Mouse (Mus musculus): ENCODE measurements around the gene Gm30191. TPM values are rescaled to one million over a fixed set of nuclear protein-coding genes. Genes with fewer than 3 reads are reported as not detected.

The Gm30191 gene
- polyA plus RNA-seq, 1 experiment from 2014 or later = not detected

DNA sequence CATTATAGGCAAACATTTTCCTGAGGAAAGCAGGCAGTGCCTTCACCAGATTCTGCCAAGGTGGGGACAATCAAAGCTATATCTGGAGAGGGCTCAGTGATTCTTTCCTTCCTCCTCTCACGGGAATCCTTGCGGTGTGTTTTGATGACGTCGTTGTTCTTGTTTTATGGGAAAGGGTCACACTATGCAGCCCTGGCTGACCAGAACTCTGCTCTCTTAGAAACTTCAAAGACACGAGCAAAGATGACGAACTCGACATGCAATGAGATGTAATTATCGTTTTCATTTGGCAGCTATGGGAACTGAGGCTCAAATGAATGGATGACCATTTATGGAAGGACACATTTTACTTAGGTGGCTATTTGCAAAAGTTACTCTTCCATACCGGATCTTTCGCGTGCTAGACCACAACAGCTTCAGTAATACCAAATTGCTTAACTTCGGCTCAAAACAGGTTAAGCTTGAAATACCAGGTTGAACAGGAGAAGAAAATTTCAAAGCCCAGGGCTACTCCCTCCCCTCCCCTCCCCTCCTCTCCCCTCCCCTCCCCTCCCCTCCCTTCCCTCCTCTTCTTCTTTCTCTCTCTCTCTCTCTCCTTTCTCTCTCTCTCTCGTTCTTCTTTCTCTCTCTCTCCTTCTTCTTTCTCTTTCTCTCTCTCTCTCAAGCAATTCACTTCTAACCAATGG, 26.1 kb downstream of the Gm30191 start:
- no peaks in the 10 kb centered on the region for H3K4me1 ChIP-seq (replicated peaks)
- H3K9ac ChIP-seq (replicated peaks) = no peak overlapping the region
- no peaks in the 10 kb centered on the region for H3K27me3 ChIP-seq
- WGBS = 37% methylated on average over 13 of the region's 13 CpGs
- H3K36me3 ChIP-seq = peaks cover 14% of the 10 kb centered on the region
- no peak overlapping the region for H3K27ac ChIP-seq
- H3K4me2 ChIP-seq (replicated peaks) = no peak overlapping the region
- H3K9me3 ChIP-seq = no peaks in the 10 kb centered on the region
- ATAC-seq = no peak
- H3K4me3 ChIP-seq (replicated peaks) = no peak overlapping the region

DNA sequence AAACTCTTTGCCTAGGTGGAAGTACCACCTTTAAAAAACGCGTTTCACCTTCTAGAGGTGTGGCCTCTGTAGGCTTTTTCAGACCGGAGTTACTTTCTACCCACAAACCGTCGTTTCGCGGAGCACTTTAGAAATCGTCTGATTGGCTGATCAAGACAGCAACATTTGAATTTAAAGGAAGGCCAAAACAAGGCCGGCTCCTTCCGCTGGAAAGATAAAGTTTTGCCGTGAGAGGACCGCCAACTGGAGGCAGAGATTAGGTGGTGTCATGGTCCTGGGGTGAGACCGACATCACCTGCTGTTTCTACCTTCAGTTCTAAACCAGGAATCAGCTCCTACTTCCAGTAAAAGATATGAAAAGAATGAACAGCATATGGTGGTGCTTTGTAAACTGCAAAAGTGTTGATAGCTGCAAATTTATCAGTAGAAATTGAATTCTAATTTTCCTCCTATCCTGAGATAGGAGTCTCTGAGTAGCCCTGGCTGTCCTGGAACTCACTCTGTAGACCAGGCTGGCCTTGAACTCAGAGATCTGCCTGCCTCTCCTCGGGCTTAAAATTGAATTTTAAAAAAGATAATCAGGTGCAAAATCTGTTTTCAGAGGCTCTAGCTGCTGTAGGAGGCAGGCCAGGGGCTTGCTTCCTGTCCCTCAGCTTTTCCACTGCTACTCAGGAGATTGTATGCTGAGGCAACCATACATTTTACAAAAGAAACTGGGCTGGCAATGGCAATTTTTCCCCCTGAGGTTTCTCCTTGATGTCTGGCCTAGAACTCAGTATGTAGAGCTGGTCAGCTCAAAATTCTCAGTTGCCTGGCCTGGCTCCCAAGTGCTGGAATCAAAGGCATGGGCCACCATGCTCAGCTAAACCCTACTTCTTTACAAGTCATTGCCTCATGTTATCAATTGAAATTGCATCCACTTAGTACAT, 26.9 kb downstream of the Gm30191 start:
- no peak overlapping the region for H3K4me2 ChIP-seq (replicated peaks)
- ATAC-seq = no peak
- WGBS = 7% methylated on average over 14 of the region's 14 CpGs

DNA sequence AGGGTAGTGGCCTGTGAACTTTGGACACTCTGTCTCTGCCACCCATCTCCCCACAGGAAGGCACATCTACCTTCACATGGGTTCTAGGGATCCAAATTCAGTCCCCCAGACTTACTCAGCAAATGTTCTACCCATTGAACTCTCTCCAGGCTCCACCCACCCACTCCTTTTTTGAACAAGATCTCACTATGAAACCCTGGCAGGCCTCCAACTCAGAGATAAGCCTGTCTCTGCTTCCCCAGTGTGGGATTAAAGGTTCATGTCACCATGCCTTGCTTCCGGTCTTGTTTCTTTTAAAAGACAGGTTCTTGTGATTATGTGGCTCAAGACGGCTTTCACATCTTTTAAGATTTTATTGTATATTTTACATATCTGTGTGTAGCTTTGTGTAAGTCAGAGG, 38.2 kb downstream of the Gm30191 start:
- H3K36me3 ChIP-seq = peaks cover 38% of the 10 kb centered on the region
- no peak for ATAC-seq
- H3K27me3 ChIP-seq = no peaks in the 10 kb centered on the region
- no peak overlapping the region for H3K27ac ChIP-seq
- no peak overlapping the region for H3K9ac ChIP-seq (replicated peaks)
- no peak overlapping the region for H3K4me3 ChIP-seq (replicated peaks)
- no peak overlapping the region for H3K4me2 ChIP-seq (replicated peaks)
- H3K9me3 ChIP-seq = no peaks in the 10 kb centered on the region
- peaks cover 28% of the 10 kb centered on the region for H3K4me1 ChIP-seq (replicated peaks)
- WGBS = 93% methylated on average over 2 of the region's 2 CpGs

More for the DNA sequence above, 26.9 kb downstream of the Gm30191 start:
- Histone ChIP-seq H3K27ac (no peak overlapping the region), H3K4me3 (replicated peaks) (no peak overlapping the region), H3K36me3 (peaks cover 21% of the 10 kb centered on the region), H3K9me3 (no peaks in the 10 kb centered on the region), H3K9ac (replicated peaks) (no peak overlapping the region), H3K27me3 (no peaks in the 10 kb centered on the region), H3K4me1 (replicated peaks) (no peaks in the 10 kb centered on the region)

DNA sequence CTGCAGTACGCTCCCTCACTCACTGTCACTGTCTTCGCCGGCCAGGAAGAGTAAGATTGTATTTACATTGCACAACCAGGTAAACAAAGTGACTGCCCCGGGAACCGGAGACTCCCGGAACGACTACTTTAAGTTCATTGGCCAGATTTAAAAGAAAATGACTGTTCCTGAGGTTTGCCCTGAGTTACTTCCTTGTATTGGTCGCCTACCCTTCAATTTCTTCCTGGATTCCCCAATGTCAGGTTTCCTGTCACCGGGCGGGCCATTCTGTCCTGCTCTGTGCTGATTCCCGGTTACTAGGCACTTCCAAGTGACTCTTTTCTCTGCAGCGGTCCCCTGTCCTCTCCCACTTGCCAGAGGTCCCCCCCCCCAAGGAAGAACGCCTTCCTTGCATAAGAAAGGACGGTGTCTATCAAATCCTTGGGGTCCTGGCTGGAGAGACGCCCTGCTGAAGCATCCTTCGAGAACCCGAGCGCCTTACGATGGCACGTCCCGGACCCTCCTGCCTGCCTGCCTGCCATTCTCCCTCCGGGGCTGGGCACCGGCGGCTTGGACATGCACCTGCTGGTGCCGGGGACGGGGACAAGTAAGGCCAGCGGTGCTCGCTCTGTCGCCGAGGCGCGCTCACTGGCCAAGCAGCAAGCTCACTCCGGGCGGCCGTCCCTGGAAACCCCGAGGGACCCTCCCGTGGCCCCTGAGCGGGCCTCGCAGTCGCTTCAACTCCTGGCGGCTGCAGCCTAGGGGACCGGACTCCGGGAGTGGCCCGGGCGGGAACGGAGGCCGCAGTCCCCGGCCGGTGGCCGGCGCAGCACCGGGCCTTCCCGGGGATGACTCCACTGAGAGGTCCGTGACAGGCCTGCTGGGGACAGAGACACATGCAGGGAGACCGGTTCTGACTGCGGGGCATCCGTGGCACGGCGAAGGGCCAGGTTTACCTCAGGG, 39.8 kb downstream of the Gm30191 start:
- peaks cover 25% of the 10 kb centered on the region for H3K36me3 ChIP-seq
- H3K27ac ChIP-seq = peak overlapping the region; percentile 100
- H3K9ac ChIP-seq (replicated peaks) = peak overlapping the region; percentile 100
- H3K4me3 ChIP-seq (replicated peaks) = peak overlapping the region; percentile 93
- H3K4me2 ChIP-seq (replicated peaks) = peak overlapping the region; percentile 96
- H3K4me1 ChIP-seq (replicated peaks) = peaks cover 28% of the 10 kb centered on the region
- 4% methylated on average over 54 of the region's 59 CpGs for WGBS
- no peaks in the 10 kb centered on the region for H3K9me3 ChIP-seq
- ATAC-seq = no peak; the same call in 1 of the 2 replicates
- no peaks in the 10 kb centered on the region for H3K27me3 ChIP-seq

DNA sequence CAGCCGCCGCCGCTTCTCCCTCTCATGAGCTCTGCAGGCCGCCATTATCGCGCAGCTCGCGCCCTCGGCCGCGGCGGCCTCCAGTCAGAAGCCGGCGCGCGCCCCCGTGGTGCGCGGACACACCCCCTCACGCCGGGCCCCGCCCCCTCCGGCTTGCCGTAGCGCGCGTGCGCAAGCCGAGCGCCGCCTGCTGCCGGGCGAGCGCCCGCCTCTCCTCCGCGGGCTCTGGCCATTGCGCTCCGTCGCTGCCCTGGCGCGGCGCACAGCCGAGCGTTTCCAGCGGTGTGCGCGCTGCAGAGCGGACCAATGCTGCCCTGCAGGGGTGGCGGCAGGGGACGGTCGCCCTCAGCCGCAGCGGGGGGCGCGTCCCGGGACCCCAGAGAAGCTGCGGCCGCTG, 40.4 kb downstream of the Gm30191 start:
- peak overlapping the region; percentile 100 for H3K27ac ChIP-seq
- peaks cover 28% of the 10 kb centered on the region for H3K4me1 ChIP-seq (replicated peaks)
- peak overlapping the region; percentile 100 for H3K9ac ChIP-seq (replicated peaks)
- H3K9me3 ChIP-seq = no peaks in the 10 kb centered on the region
- ATAC-seq = peak; percentile 97
- peak overlapping the region; percentile 96 for H3K4me2 ChIP-seq (replicated peaks)
- WGBS = under 1% methylated on average over 57 of the region's 59 CpGs
- H3K27me3 ChIP-seq = no peaks in the 10 kb centered on the region
- H3K36me3 ChIP-seq = peaks cover 20% of the 10 kb centered on the region
- H3K4me3 ChIP-seq (replicated peaks) = peak overlapping the region; percentile 93

DNA sequence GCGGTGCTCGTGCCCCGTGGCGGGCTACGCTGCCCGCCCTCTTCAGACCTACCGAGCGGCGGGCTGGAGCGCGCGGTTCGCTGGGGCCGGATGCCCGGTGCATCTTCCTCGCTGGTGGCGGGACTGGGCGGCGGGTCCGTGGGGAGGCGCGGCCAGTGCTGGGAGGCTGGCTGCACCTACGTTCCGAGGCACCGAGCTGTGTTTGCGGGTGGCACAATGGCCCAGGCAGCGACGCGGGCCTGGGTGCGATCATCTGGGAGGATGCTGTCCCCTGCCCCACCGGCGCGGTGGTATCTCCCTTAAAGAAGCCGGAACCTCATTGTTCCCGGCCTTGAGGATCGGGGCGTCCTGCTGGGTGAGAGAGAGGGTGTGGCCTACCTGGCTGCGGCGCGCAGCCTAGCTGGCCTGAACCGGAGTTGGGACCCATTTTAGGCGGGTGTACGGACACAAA, 40.9 kb downstream of the Gm30191 start, which contains the start of gene Pdik1l:
Gene Pdik1l (minus strand): TSS at position 321 of the 451 bp plus-strand sequence.
- peak; percentile 84 for ATAC-seq
- WGBS = under 1% methylated on average over 39 of the region's 43 CpGs
- peaks cover 3% of the 10 kb centered on the region; the same call in 1 of the 2 replicates for H3K27me3 ChIP-seq
- peaks cover 18% of the 10 kb centered on the region for H3K36me3 ChIP-seq
- peak within 1 kb of the TSS; percentile 96 for H3K4me2 ChIP-seq (replicated peaks)
- H3K27ac ChIP-seq = peak within 1 kb of the TSS; percentile 100
- peak within 1 kb of the TSS; percentile 100 for H3K9ac ChIP-seq (replicated peaks)
- H3K4me1 ChIP-seq (replicated peaks) = peaks cover 28% of the 10 kb centered on the region
- no peaks in the 10 kb centered on the region for H3K9me3 ChIP-seq
- H3K4me3 ChIP-seq (replicated peaks) = peak within 1 kb of the TSS; percentile 93

DNA sequence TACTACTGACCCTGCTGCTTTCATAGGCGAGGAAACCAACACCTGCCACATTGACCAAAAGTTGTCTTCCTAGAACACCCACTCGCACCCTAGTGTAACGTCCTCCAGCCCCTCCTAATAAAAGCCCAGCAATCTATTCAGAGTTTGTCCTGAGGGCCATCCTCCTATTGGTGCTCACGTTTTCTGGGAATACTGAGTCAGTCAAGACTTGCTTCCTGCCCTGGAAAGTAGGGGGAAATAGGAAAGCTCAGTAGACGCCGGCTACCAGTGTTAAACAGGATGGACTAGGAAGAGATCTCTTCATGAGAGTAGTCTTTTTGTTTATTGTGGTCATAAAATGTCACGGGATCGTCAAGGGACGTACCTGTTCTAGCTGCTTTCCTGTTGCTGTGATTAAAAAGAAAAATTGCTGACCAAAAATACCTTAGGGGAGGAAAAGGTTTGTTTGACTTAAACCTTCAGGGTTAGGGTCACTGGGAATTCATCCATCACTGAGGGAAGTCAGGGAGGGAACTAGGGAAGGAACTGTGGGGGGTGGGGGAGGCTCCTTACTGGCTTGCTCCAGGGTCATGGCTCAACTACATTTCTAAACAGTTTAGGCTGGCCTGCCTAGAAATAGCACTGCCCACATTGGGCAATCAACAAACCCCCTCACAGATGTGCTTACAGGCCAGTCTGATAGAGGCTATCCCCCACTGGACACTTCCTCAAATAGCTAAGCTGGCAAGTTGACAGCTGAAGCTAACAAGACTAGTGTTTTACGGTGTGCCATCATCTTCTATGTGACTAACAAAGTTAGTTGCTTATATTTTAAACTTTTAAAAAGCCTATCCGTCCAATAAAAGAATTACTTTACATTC, 41.9 kb downstream of the Gm30191 start:
- H3K4me1 ChIP-seq (replicated peaks) = peaks cover 28% of the 10 kb centered on the region
- H3K36me3 ChIP-seq = peaks cover 8% of the 10 kb centered on the region
- ATAC-seq = no peak
- H3K9ac ChIP-seq (replicated peaks) = peak overlapping the region; percentile 100
- WGBS = 51% methylated on average over 11 of the region's 11 CpGs
- peak overlapping the region; percentile 72 for H3K4me2 ChIP-seq (replicated peaks)
- H3K9me3 ChIP-seq = no peaks in the 10 kb centered on the region
- H3K4me3 ChIP-seq (replicated peaks) = peak overlapping the region; percentile 93
- H3K27ac ChIP-seq = peak overlapping the region; percentile 100
- peaks cover 8% of the 10 kb centered on the region for H3K27me3 ChIP-seq

DNA sequence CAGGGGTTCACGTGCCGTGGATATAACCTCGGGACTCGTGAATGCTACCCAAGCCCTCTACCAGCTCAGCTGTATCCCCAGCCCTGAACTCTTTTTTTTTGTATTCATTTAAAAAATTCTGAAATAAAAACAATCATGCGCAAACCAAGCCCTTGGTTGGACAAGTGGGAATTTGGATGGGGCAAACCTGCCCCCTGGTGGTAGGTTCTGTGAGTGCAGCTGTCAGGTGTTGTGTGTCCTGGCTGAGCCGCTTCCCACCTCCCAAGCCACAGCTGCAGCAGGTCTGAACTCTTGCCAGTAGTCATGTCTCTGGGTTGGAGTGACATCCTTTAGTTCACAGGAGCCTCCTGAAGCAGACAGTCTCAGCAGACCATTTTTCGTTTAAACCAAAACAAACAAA, 45.3 kb downstream of the Gm30191 start:
- no peak overlapping the region for H3K9ac ChIP-seq (replicated peaks)
- no peak overlapping the region for H3K4me2 ChIP-seq (replicated peaks)
- H3K36me3 ChIP-seq = no peaks in the 10 kb centered on the region
- WGBS = 21% methylated on average over 7 of the region's 7 CpGs
- ATAC-seq = no peak
- no peak overlapping the region for H3K4me3 ChIP-seq (replicated peaks)
- no peaks in the 10 kb centered on the region for H3K9me3 ChIP-seq
- no peak overlapping the region for H3K27ac ChIP-seq
- peaks cover 13% of the 10 kb centered on the region for H3K27me3 ChIP-seq
- peaks cover 11% of the 10 kb centered on the region for H3K4me1 ChIP-seq (replicated peaks)

DNA sequence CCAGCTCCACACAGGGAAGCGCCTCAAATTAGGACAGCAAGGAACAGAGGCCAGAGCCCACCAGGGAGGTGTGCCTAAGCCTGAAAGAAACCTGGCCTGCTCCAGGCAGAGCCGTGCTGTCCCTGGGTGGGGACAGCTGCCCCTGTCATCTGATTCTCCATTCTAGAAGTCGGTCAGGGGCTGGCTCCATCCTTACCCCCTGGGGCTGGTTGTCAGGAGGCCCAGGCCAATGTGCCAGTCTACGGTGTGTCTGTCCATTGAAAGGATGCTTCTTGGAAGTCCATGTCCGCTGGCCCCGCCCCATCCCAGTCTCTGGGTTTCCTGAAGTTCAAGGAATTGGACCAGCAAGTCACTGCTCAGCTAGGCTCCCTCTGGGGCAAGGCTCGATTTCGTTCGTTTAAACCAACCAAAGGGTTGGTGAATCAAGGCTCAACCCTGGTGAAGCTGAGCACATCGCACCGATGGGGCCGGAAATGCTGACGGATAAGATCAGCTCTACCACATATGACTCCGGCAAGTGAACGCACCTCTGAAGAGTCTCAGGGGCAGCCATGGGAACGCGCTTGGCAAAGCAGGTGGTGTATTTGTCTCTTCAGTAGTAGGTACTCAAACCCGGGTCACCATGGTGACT, 46.4 kb downstream of the Gm30191 start:
- Histone ChIP-seq H3K9me3 (no peaks in the 10 kb centered on the region), H3K36me3 (no peaks in the 10 kb centered on the region), H3K4me3 (replicated peaks) (no peak overlapping the region), H3K4me1 (replicated peaks) (peaks cover 9% of the 10 kb centered on the region), H3K9ac (replicated peaks) (no peak overlapping the region; the same call in 1 of the 2 replicates), H3K27me3 (peaks cover 13% of the 10 kb centered on the region), H3K4me2 (replicated peaks) (no peak overlapping the region), H3K27ac (no peak overlapping the region)
- no peak for ATAC-seq
- WGBS = 79% methylated on average over 18 of the region's 18 CpGs

DNA sequence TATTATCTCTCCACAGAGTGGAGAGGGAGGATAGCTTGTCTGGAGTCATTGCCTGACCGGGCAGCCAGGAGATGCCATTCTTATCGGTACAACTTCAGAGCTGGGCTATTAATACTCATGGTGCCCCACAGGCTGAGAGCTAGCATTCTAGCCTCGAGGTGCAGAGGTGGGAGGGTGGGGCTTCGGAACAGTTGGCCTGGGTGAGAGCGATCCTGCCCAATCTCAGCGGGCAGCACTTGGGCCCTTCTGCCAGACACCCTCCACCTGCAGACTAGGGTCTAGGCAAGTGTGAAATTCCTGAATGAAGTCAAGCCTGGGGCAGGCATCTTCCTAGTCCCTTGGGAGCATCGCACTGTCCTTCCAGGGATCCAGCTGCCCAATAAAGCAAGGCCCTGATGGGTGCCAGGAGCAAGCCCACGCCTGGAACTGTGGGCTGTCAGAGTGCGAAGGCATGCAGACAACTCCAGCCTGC, 47.0 kb downstream of the Gm30191 start:
- no peaks in the 10 kb centered on the region for H3K36me3 ChIP-seq
- H3K9me3 ChIP-seq = no peaks in the 10 kb centered on the region
- H3K4me3 ChIP-seq (replicated peaks) = no peak overlapping the region
- H3K4me1 ChIP-seq (replicated peaks) = peaks cover 3% of the 10 kb centered on the region
- H3K4me2 ChIP-seq (replicated peaks) = no peak overlapping the region
- H3K27me3 ChIP-seq = peaks cover 13% of the 10 kb centered on the region
- no peak overlapping the region for H3K27ac ChIP-seq
- WGBS = 77% methylated on average over 9 of the region's 9 CpGs
- no peak overlapping the region for H3K9ac ChIP-seq (replicated peaks)
- no peak for ATAC-seq

Measured in midbrain, embryonic 13.5 days (tissue).